Mouse (Mus musculus): ENCODE data around the gene Kcnh6. TPM values are rescaled to one million over a fixed set of nuclear protein-coding genes. Genes with fewer than 3 reads are reported as not detected.
A peak's percentile ranks its signal among the peaks of the same experiment; 100 is the strongest.

Gene Kcnh6
- polyA plus RNA-seq, 1 experiment, result not detected

DNA sequence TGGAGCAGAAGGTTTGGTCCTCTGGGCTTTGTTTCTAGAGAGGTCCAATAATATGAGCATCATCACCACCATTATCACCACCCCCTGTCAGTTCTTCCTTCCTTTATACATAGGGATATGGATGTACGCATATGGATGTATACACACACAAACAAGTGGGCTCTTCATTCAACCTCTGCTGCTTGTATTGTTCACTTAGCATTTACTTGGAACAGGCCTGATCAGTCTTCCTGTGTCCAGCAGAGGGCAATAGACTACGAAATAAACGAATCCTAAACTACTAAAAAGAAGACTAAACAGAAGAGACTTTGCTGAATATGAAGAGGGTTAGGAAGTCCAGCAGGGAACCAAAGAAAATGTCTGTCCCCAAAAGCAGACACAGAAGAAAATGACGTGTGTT, 6.2 kb upstream of the Kcnh6 start:
- H3K4me2 ChIP-seq (ENCODE audit: low read depth), result no peak overlapping the region
- TF ChIP-seq MAX (IDR thresholded peaks at IDR 0.05; ENCODE audit: low read depth) (no peak), CEBPB (IDR thresholded peaks at IDR 0.05; ENCODE audit: insufficient read depth, poor library complexity, severe bottlenecking) (no peak), E2F4 (IDR thresholded peaks at IDR 0.05; ENCODE audit: insufficient read depth) (no peak), SRF (IDR thresholded peaks at IDR 0.05; ENCODE audit: control insufficient read depth, insufficient read length, low read depth) (no peak), REST (IDR thresholded peaks at IDR 0.05; ENCODE audit: insufficient read depth, insufficient read length) (no peak), TCF3 (IDR thresholded peaks at IDR 0.05; ENCODE audit: insufficient read length, low read depth) (no peak), MYOD1 (IDR thresholded peaks at IDR 0.05; ENCODE audit: control insufficient read depth in 1 of 3, insufficient read length in 2 of 3, low read depth in 2 of 3) (no peak), USF1 (IDR thresholded peaks at IDR 0.05; ENCODE audit: low read depth) (no peak), TCF12 (IDR thresholded peaks at IDR 0.05; ENCODE audit: insufficient read depth, poor library complexity, severe bottlenecking) (no peak), MYOG (IDR thresholded peaks at IDR 0.05; ENCODE audit: control insufficient read depth in 1 of 3, insufficient read depth in 1 of 3, insufficient read length in 2 of 3, low read depth in 2 of 3) (no peak), POLR2AphosphoS2 (IDR thresholded peaks at IDR 0.05; ENCODE audit: insufficient read length, low read depth) (no peak), POLR2A (IDR thresholded peaks at IDR 0.05; ENCODE audit: insufficient read length, low read depth) (no peak)
- no peaks in the 10 kb centered on the region for H3K79me2 ChIP-seq (ENCODE audit: control insufficient read depth, insufficient read depth)
- H3K36me3 ChIP-seq (ENCODE audit: control insufficient read depth, insufficient read depth), result no peaks in the 10 kb centered on the region
- no peak overlapping the region for H3K4me3 ChIP-seq
- H3K27me3 ChIP-seq (ENCODE audit: control insufficient read depth, insufficient read depth, insufficient read length), result peaks cover 45% of the 10 kb centered on the region
- no peak overlapping the region for H3ac ChIP-seq (ENCODE audit: control insufficient read depth, insufficient read length)

DNA sequence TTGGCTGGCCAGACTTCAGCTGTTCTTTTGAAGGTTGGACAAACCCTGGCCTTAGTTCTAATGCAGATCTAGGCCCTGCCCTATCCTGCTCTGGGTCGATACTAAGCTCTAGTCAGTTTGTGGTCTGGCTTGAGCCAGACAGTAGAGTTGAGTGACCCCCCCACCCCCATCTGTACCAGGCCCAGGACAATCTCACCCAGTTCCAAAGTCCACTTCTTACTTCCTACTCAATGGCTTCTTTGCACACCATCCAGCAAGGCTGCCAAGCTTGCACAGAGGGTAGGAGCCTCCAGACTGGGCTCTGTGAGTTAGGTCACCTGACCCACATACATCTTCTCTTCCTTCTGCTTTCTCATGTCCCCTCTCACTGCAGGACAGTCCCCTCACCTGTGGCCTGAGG, 3.3 kb upstream of the Kcnh6 start:
- H3K79me2 ChIP-seq (ENCODE audit: control insufficient read depth, insufficient read depth), result no peaks in the 10 kb centered on the region
- H3K4me2 ChIP-seq (ENCODE audit: low read depth), result no peak overlapping the region
- TF ChIP-seq TCF3 (IDR thresholded peaks at IDR 0.05; ENCODE audit: insufficient read length, low read depth), result no peak
- TF ChIP-seq POLR2A (IDR thresholded peaks at IDR 0.05; ENCODE audit: insufficient read length, low read depth), result no peak
- no peak for TF ChIP-seq MYOD1 (IDR thresholded peaks at IDR 0.05; ENCODE audit: control insufficient read depth in 1 of 3, insufficient read length in 2 of 3, low read depth in 2 of 3)
- TF ChIP-seq MYOG (IDR thresholded peaks at IDR 0.05; ENCODE audit: control insufficient read depth in 1 of 3, insufficient read depth in 1 of 3, insufficient read length in 2 of 3, low read depth in 2 of 3), result no peak
- no peak for TF ChIP-seq SRF (IDR thresholded peaks at IDR 0.05; ENCODE audit: control insufficient read depth, insufficient read length, low read depth)
- TF ChIP-seq USF1 (IDR thresholded peaks at IDR 0.05; ENCODE audit: low read depth), result no peak
- no peak for TF ChIP-seq CEBPB (IDR thresholded peaks at IDR 0.05; ENCODE audit: insufficient read depth, poor library complexity, severe bottlenecking)
- TF ChIP-seq REST (IDR thresholded peaks at IDR 0.05; ENCODE audit: insufficient read depth, insufficient read length), result no peak
- TF ChIP-seq MAX (IDR thresholded peaks at IDR 0.05; ENCODE audit: low read depth), result no peak
- H3K27me3 ChIP-seq (ENCODE audit: control insufficient read depth, insufficient read depth, insufficient read length), result peaks cover 36% of the 10 kb centered on the region
- H3K36me3 ChIP-seq (ENCODE audit: control insufficient read depth, insufficient read depth), result no peaks in the 10 kb centered on the region
- no peak overlapping the region for H3ac ChIP-seq (ENCODE audit: control insufficient read depth, insufficient read length)
- H3K4me3 ChIP-seq, result no peak overlapping the region

DNA sequence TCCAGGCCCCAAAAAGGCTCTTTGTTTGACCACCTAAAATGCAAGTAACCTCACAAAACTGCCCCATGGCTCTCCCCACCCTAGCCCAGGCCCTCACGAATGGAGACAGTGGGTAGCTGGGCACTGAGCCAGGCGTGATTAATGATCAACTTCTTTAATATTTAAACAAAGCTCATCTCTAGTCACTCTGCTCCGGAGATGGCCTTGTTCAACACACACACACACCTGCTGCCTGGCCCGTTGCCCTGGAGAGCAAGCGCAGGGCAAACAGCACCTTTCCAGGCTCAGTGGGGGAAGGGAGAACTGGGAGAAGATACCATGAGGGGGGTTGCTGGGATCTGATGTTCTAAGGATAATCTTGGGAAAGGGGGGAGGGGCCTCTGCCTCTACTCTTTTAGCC, 2.0 kb upstream of the Kcnh6 start:
- Histone ChIP-seq H3K36me3 (ENCODE audit: control insufficient read depth, insufficient read depth) (no peaks in the 10 kb centered on the region), H3K4me2 (ENCODE audit: low read depth) (no peak overlapping the region), H3K4me3 (no peak overlapping the region), H3K27me3 (ENCODE audit: control insufficient read depth, insufficient read depth, insufficient read length) (peaks cover 49% of the 10 kb centered on the region), H3ac (ENCODE audit: control insufficient read depth, insufficient read length) (no peak overlapping the region), H3K79me2 (ENCODE audit: control insufficient read depth, insufficient read depth) (no peaks in the 10 kb centered on the region)
- TF ChIP-seq MYOG (IDR thresholded peaks at IDR 0.05; ENCODE audit: control insufficient read depth in 1 of 3, insufficient read depth in 1 of 3, insufficient read length in 2 of 3, low read depth in 2 of 3) (no peak), SRF (IDR thresholded peaks at IDR 0.05; ENCODE audit: control insufficient read depth, insufficient read length, low read depth) (no peak), USF1 (IDR thresholded peaks at IDR 0.05; ENCODE audit: low read depth) (no peak), MAX (IDR thresholded peaks at IDR 0.05; ENCODE audit: low read depth) (no peak), MYOD1 (IDR thresholded peaks at IDR 0.05; ENCODE audit: control insufficient read depth in 1 of 3, insufficient read length in 2 of 3, low read depth in 2 of 3) (no peak), CEBPB (IDR thresholded peaks at IDR 0.05; ENCODE audit: insufficient read depth, poor library complexity, severe bottlenecking) (no peak), E2F4 (IDR thresholded peaks at IDR 0.05; ENCODE audit: insufficient read depth) (no peak), POLR2A (IDR thresholded peaks at IDR 0.05; ENCODE audit: insufficient read length, low read depth) (no peak), TCF3 (IDR thresholded peaks at IDR 0.05; ENCODE audit: insufficient read length, low read depth) (no peak)

DNA sequence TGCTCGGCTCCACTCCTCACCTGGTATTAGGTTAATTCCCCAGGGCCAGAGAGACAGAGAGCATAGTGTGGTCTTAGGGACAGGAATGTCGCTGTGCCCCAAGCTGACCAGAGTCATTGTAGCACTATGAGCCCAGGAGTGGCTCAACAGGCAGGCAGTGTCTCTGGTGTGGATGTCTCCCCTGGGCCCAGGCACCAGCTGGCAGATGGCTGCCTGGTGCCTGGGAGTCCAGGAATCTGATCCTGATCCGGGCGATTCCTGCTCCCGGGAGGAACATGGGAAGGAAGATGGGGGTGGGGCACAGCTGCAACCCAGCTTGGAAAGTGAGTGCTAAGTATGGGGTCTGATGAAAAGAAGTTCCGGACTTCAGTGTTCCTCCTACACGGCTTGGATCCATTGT, 4.8 kb downstream of the Kcnh6 start:
- H3K27me3 ChIP-seq (ENCODE audit: control insufficient read depth, insufficient read depth, insufficient read length), result peaks cover 76% of the 10 kb centered on the region
- H3K4me3 ChIP-seq, result no peak overlapping the region
- H3K79me2 ChIP-seq (ENCODE audit: control insufficient read depth, insufficient read depth), result no peaks in the 10 kb centered on the region
- no peaks in the 10 kb centered on the region for H3K36me3 ChIP-seq (ENCODE audit: control insufficient read depth, insufficient read depth)
- no peak overlapping the region for H3ac ChIP-seq (ENCODE audit: control insufficient read depth, insufficient read length)
- H3K4me2 ChIP-seq (ENCODE audit: low read depth), result no peak overlapping the region
- TF ChIP-seq MYOD1 (IDR thresholded peaks at IDR 0.05; ENCODE audit: control insufficient read depth in 1 of 3, insufficient read length in 2 of 3, low read depth in 2 of 3) (peak in 1 of 3 experiments; percentile 38), POLR2AphosphoS2 (IDR thresholded peaks at IDR 0.05; ENCODE audit: insufficient read length, low read depth) (no peak), TCF3 (IDR thresholded peaks at IDR 0.05; ENCODE audit: insufficient read length, low read depth) (no peak), MYOG (IDR thresholded peaks at IDR 0.05; ENCODE audit: control insufficient read depth in 1 of 3, insufficient read depth in 1 of 3, insufficient read length in 2 of 3, low read depth in 2 of 3) (peak in 2 of 3 experiments; percentile 34 to 65), E2F4 (IDR thresholded peaks at IDR 0.05; ENCODE audit: insufficient read depth) (no peak), SRF (IDR thresholded peaks at IDR 0.05; ENCODE audit: control insufficient read depth, insufficient read length, low read depth) (no peak)

DNA sequence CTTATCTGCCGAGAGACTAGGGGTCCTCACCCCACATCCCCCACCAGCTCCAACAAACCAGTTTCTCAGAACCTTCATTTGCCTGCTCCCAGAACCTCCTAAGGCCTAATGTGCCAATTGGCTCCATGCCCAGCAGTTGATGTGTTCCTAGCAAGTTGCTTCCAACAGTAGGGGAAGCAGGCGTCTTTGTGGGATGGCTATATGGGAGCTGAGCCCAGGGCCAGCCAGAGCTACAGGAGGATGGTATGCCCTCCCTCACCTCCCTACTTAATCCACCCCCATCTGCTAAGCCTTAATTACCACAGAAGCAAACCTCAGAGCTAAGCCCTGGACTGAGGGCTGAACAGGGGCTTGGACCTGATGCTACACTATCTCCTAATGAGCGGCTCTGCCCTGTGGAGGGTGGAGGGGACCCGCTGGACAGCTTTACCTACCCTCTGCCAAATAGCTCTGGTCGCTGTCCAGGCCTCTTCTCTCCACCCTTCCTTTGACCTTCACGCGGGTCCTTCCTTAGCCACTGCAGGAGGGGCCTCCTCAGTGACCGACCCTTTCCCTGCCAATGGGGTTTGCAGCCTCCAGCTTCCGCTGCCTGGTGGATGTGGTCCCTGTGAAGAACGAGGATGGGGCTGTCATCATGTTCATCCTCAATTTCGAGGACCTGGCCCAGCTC, 5.8 kb downstream of the Kcnh6 start:
- Histone ChIP-seq H3K27me3 (ENCODE audit: control insufficient read depth, insufficient read depth, insufficient read length) (peaks cover 71% of the 10 kb centered on the region), H3K36me3 (ENCODE audit: control insufficient read depth, insufficient read depth) (no peaks in the 10 kb centered on the region), H3K4me2 (ENCODE audit: low read depth) (no peak overlapping the region), H3K79me2 (ENCODE audit: control insufficient read depth, insufficient read depth) (no peaks in the 10 kb centered on the region), H3K4me3 (no peak overlapping the region), H3ac (ENCODE audit: control insufficient read depth, insufficient read length) (no peak overlapping the region)
- no peak for TF ChIP-seq E2F4 (IDR thresholded peaks at IDR 0.05; ENCODE audit: insufficient read depth)
- no peak for TF ChIP-seq SRF (IDR thresholded peaks at IDR 0.05; ENCODE audit: control insufficient read depth, insufficient read length, low read depth)
- no peak for TF ChIP-seq REST (IDR thresholded peaks at IDR 0.05; ENCODE audit: insufficient read depth, insufficient read length)
- TF ChIP-seq MYOD1 (IDR thresholded peaks at IDR 0.05; ENCODE audit: control insufficient read depth in 1 of 3, insufficient read length in 2 of 3, low read depth in 2 of 3), result no peak
- no peak for TF ChIP-seq POLR2A (IDR thresholded peaks at IDR 0.05; ENCODE audit: insufficient read length, low read depth)
- TF ChIP-seq MAX (IDR thresholded peaks at IDR 0.05; ENCODE audit: low read depth), result no peak
- TF ChIP-seq POLR2AphosphoS2 (IDR thresholded peaks at IDR 0.05; ENCODE audit: insufficient read length, low read depth), result no peak
- TF ChIP-seq TCF12 (IDR thresholded peaks at IDR 0.05; ENCODE audit: insufficient read depth, poor library complexity, severe bottlenecking), result no peak
- TF ChIP-seq MYOG (IDR thresholded peaks at IDR 0.05; ENCODE audit: control insufficient read depth in 1 of 3, insufficient read depth in 1 of 3, insufficient read length in 2 of 3, low read depth in 2 of 3), result no peak
- no peak for TF ChIP-seq USF1 (IDR thresholded peaks at IDR 0.05; ENCODE audit: low read depth)
- no peak for TF ChIP-seq TCF3 (IDR thresholded peaks at IDR 0.05; ENCODE audit: insufficient read length, low read depth)
- TF ChIP-seq CEBPB (IDR thresholded peaks at IDR 0.05; ENCODE audit: insufficient read depth, poor library complexity, severe bottlenecking), result no peak

All from myocyte (in vitro differentiated cells).